In the genomic region with DNA sequence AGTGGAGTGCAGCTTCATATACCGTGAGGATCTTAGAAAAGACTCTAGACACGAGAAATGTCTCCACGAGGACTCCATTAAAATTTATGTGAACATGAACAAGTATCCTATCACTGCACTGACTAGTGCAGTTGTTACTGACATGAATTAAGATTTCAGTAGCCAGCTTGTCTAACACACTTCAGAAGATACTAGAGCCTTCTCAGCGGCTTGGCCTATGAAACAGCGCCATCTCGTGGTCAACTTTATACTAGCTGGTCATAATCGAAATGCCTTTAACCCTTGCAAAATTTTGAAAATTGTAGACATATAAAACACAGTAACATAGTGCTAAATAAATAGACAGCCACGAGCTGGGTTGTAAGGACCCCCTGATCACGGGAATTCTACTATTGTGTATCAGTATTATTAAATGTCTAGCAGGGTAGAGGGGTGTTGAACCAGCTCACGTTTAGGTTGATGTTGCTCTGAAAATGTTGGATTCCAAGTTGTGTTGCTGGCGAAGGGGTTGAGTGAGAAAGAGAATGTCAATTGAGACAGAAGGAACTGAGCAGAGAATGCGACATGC, we compare ENCODE assay signal across 8 mouse cellular contexts.
DNase-seq lines count a peak whose midpoint lies in the region; ATAC-seq lines count a peak whose summit lies in the region.

No protein-coding gene starts in this region.

- peak; percentile 69 for ATAC-seq in granulocyte monocyte progenitor cell, adult 5-6 weeks (replicated peaks; ENCODE audit: poor library complexity, severe bottlenecking)
- ATAC-seq in kidney, embryonic 14.5 days (ENCODE audit: low FRiP score, low TSS enrichment), result peak; percentile 84
- ATAC-seq in limb, embryonic 11.5 days (ENCODE audit: insufficient number of reproducible peaks, low FRiP score, low TSS enrichment, low read depth), result peak; percentile 44; the same call in 1 of the 2 replicates

- H3K9ac ChIP-seq in kidney, embryonic 14.5 days (ENCODE audit: low read depth, low read length), result no peak overlapping the region
- H3K9ac ChIP-seq in limb, embryonic 11.5 days (ENCODE audit: low read length), result no peak overlapping the region

- H3K4me1 ChIP-seq in kidney, embryonic 14.5 days (ENCODE audit: control insufficient read depth, insufficient read depth, low read length), result no peaks in the 10 kb centered on the region
- no peaks in the 10 kb centered on the region; the same call in 1 of the 2 replicates for H3K4me1 ChIP-seq in limb, embryonic 11.5 days (ENCODE audit: control insufficient read depth, insufficient read depth, low read length)

- WGBS in kidney, embryonic 14.5 days, result 19% methylated on average over 12 of the region's 12 CpGs
- 18% methylated on average over 12 of the region's 12 CpGs for WGBS in limb, embryonic 11.5 days

- no peak overlapping the region for H3K4me3 ChIP-seq in kidney, embryonic 14.5 days (ENCODE audit: low read length)
- no peak overlapping the region for H3K4me3 ChIP-seq in limb, embryonic 11.5 days (ENCODE audit: low read depth, low read length)

- no peaks in the 10 kb centered on the region for H3K9me3 ChIP-seq in kidney, embryonic 14.5 days (ENCODE audit: control insufficient read depth, low read length)
- H3K9me3 ChIP-seq in limb, embryonic 11.5 days (ENCODE audit: control insufficient read depth, low read length), result no peaks in the 10 kb centered on the region

- no peak overlapping the region for H3K27ac ChIP-seq in kidney, embryonic 14.5 days (ENCODE audit: low read depth, low read length)
- no peak overlapping the region for H3K27ac ChIP-seq in limb, embryonic 11.5 days (replicated peaks; ENCODE audit: low read depth, low read length)

- no peaks in the 10 kb centered on the region for H3K27me3 ChIP-seq in kidney, embryonic 14.5 days (ENCODE audit: control insufficient read depth, insufficient read depth, low read length)
- H3K27me3 ChIP-seq in limb, embryonic 11.5 days (ENCODE audit: control insufficient read depth, insufficient read depth, low read length), result no peaks in the 10 kb centered on the region

- no peaks in the 10 kb centered on the region for H3K36me3 ChIP-seq in kidney, embryonic 14.5 days (ENCODE audit: control insufficient read depth, insufficient read depth, low read length)
- no peaks in the 10 kb centered on the region for H3K36me3 ChIP-seq in limb, embryonic 11.5 days (ENCODE audit: control insufficient read depth, insufficient read depth, low read length)

- no peak overlapping the region for H3K4me2 ChIP-seq in kidney, embryonic 14.5 days (replicated peaks; ENCODE audit: low read depth, low read length)
- H3K4me2 ChIP-seq in limb, embryonic 11.5 days (ENCODE audit: low read depth, severe bottlenecking), result no peak overlapping the region

- DNase-seq in A20 (ENCODE audit: low read depth, low spot score), result peak; percentile 25
- DNase-seq in adrenal gland, adult 2 months, result peak; percentile 65
- peak; percentile 87 for DNase-seq in embryo, embryonic 10.5 days (ENCODE audit: low spot score)
- DNase-seq in limb, embryonic 11.5 days (ENCODE audit: low spot score), result peak; percentile 86
- peak; percentile 1 to 2 for DNase-seq in natural killer cell, adult 2 months (ENCODE audit: low spot score in 2 of 2)
- DNase-seq in testis, postnatal 14 days (ENCODE audit: low spot score), result peak; percentile 25

Comparison
In these comparisons a context has a peak if more than half of its experiments do, and no peak if none do; other contexts are left out.
1. DNase-seq: peak in every context shown above with its lines; median percentile 87 in embryo, embryonic 10.5 days; 86 in limb, embryonic 11.5 days; 65 in adrenal gland, adult 2 months; 25 in A20; 25 in testis, postnatal 14 days; 2 in natural killer cell, adult 2 months.